Mouse (Mus musculus): ENCODE measurements around the gene Olfr695. TPM values are rescaled to one million over a fixed set of nuclear protein-coding genes. Genes with fewer than 3 reads are reported as not detected.

Gene Olfr695
- not detected in 2 replicates for polyA plus RNA-seq (2012; ENCODE audit: low replicate concordance)

GRCm38 (mm10) chr7:106716296-106716695 lies at the start of gene Olfr695:
Gene Olfr695 (minus strand): TSS chr7:106716396.

GRCm38 (mm10) chr7:106755297-106755696 lies 39.1 kb upstream of the Olfr695 start, which contains the start of gene Olfr698:
Gene Olfr698 (minus strand): TSS chr7:106755397.

DNA sequence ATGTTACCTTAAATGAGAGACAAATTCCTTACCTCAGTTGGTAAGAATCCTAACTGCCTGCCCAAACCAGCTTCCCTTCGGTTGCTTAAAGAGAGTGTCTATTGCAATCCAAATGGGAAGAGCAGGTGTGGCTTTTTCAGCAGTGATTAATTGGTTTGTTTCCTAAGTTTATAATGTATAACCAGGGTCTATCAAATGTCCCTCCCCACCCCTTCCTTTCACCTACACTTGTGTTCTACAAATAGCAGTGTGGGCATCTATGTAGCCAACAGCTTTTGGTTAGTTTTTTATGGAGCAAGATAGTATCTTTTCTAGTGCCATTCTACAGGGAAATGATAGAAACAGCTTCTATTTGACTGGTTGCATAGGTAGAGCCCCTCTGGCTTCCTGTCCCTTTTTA lies 26.1 kb upstream of the Olfr695 start, which contains the start of gene Olfr697:
Gene Olfr697, minus strand, starts transcription at position 101 of the 400 bp plus-strand sequence.

GRCm38 (mm10) chr7:106691714-106692113 lies 24.5 kb downstream of the Olfr695 start, which contains the start of gene Olfr694:
Gene Olfr694 (minus strand): TSS chr7:106691814.

DNA sequence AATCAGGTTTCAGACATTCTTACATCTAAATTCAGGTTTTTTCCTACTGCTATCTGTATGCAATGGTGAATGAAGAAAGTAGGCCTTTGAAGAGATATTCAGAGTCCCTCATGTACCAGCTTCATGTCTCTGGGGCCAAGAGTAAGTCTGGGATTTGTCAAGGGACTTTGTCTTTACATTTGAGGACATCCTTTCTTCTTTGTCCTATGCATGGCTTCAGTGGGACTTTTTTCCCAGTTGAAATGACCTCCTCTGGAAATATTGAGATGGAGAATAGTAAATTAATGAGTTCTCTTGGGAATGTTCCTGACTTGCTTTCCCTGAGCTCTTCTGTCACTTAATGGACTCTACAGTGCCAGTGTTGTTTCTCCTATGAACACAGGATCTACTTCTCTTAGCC lies 35.7 kb downstream of the Olfr695 start, which contains the start of gene Olfr693:
Gene Olfr693, minus strand, starts transcription at position 101 of the 400 bp plus-strand sequence.

Other genes starting within 250 kb of the Olfr695 start
- not detected in 2 replicates for gene Olfr693, start 35.8 kb downstream of the Olfr695 start, polyA plus RNA-seq (2012; ENCODE audit: low replicate concordance)
- gene Olfr694, start 24.6 kb downstream of the Olfr695 start, polyA plus RNA-seq (2012; ENCODE audit: low replicate concordance) = not detected in 2 replicates
- not detected in 2 replicates for gene Olfr697, start 26.0 kb upstream of the Olfr695 start, polyA plus RNA-seq (2012; ENCODE audit: low replicate concordance)
- not detected in 2 replicates for gene Olfr698, start 39.0 kb upstream of the Olfr695 start, polyA plus RNA-seq (2012; ENCODE audit: low replicate concordance)
- gene Olfr699, start 76.8 kb upstream of the Olfr695 start, polyA plus RNA-seq (2012; ENCODE audit: low replicate concordance) = not detected in 2 replicates
- gene Olfr700, start 92.4 kb upstream of the Olfr695 start, polyA plus RNA-seq (2012; ENCODE audit: low replicate concordance) = not detected in 2 replicates
- not detected in 2 replicates for gene Olfr701, start 97.7 kb upstream of the Olfr695 start, polyA plus RNA-seq (2012; ENCODE audit: low replicate concordance)
- gene Olfr702, start 117.5 kb upstream of the Olfr695 start, polyA plus RNA-seq (2012; ENCODE audit: low replicate concordance) = not detected in 2 replicates
- not detected in 2 replicates for gene Olfr703, start 127.0 kb upstream of the Olfr695 start, polyA plus RNA-seq (2012; ENCODE audit: low replicate concordance)
- not detected in 2 replicates for gene Olfr704, start 146.8 kb upstream of the Olfr695 start, polyA plus RNA-seq (2012; ENCODE audit: low replicate concordance)
- not detected in 2 replicates for gene Olfr705, start 160.5 kb upstream of the Olfr695 start, polyA plus RNA-seq (2012; ENCODE audit: low replicate concordance)
- gene Olfr706, start 171.8 kb upstream of the Olfr695 start, polyA plus RNA-seq (2012; ENCODE audit: low replicate concordance) = not detected in 2 replicates
- not detected in 2 replicates for gene Olfr707, start 184.8 kb upstream of the Olfr695 start, polyA plus RNA-seq (2012; ENCODE audit: low replicate concordance)
- gene Olfr1532-ps1, start 191.6 kb upstream of the Olfr695 start, polyA plus RNA-seq (2012; ENCODE audit: low replicate concordance) = not detected in 2 replicates
- not detected in 2 replicates for gene Olfr709-ps1, start 215.8 kb upstream of the Olfr695 start, polyA plus RNA-seq (2012; ENCODE audit: low replicate concordance)
- gene Olfr710, start 231.9 kb upstream of the Olfr695 start, polyA plus RNA-seq (2012; ENCODE audit: low replicate concordance) = not detected in 2 replicates
- 0.03 TPM in 1 of 2 replicates, not detected in the other for gene Olfr6, start 247.5 kb upstream of the Olfr695 start, polyA plus RNA-seq (2012; ENCODE audit: low replicate concordance)

All from hematopoietic multipotent progenitor cell, adult 10-12 weeks (in vitro differentiated cells).